Mouse (Mus musculus) right cerebral cortex, postnatal 25 days (tissue): ENCODE measurements around the gene Kcne2.

Experiments
- DNase-seq: peaks from one replicate; pipeline ENCODE4 v3.0.0; 2022

The Kcne2 gene

DNA sequence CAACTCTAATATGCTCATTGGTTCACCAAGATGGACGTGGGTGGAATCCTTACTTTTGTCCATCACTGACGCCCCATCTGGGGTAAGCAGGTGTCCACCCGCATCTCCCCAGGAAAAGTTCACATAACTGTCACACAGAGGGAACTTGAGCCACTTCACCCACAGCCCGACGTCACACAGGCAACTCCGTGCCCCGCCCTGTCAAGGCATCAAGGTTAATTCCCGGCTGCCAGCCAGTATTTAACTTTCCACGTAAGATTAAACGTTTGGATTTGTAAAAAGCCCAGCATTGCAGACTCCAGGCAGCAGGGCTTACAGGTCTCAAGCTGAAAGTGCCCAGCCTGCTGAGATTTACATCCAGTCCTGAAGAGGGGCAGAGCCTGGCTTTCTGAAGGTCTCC is at the start of gene Kcne2:
Gene Kcne2, plus strand, starts transcription at position 289 of the 400 bp plus-strand sequence.
- no peak for DNase-seq

DNA sequence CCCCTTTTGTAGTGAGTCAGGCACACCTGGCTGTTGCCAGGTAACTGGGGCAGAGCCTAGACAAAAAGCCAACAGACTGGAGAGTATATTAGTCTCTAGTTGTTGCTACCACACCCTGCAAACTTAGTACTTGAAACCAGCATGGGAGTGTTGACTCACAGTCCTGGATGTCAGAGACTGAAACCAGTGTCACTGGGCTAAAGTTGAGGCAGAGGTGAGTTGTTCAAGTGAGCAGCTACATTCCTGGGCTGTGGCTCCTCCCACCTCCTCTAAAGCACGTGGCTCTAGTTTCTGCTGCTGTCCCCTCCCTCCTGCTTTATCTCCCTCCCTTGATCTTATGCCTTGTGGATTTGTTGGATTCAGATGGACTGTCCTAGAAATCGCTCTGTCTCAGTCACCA is 46.3 kb upstream of the Kcne2 start:
- DNase-seq = no peak

GRCm38 (mm10) chr16:92246974-92247373 is 45.2 kb upstream of the Kcne2 start:
- DNase-seq = no peak

DNA sequence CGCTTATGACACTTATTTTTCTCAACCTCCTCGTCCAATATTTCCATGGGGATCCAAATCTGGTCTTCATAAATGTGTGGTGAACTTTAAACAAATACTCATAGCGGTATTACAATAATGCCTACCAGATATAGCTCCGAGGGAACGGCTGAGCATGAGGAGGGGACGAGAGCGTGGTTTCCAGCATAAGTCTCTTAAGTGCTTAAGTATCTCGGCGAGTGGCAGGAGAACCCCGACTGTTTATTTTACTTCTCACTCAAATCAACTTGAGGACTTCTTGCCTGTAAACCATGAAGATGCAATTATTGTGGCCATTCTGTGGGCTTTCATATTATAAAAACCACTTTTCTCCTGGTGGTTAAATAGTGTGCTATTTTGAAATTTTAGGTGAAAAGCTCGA is 44.5 kb upstream of the Kcne2 start:
- DNase-seq = no peak

DNA sequence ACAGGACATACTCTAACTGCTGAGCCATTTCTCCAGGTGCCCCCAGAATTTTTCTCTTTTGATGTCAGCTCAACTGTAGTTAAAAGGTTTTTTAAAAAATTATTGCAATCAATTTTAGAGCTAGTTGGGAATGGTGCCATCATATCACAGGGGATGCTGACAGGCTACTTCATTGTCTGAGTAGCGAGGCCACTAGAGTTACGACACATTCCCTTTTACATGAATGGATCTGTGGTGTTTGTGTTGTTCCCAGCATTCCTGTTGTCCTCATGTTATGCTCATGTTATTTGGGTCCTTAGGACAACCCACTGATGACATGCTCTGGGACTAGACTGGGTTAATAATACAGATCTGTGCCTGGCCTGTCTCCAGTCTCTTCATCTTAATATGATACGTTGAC is 42.5 kb upstream of the Kcne2 start:
- no peak for DNase-seq

GRCm38 (mm10) chr16:92250452-92250851 is 41.7 kb upstream of the Kcne2 start:
- DNase-seq = no peak

GRCm38 (mm10) chr16:92254316-92254715 is 37.9 kb upstream of the Kcne2 start:
- DNase-seq = no peak

DNA sequence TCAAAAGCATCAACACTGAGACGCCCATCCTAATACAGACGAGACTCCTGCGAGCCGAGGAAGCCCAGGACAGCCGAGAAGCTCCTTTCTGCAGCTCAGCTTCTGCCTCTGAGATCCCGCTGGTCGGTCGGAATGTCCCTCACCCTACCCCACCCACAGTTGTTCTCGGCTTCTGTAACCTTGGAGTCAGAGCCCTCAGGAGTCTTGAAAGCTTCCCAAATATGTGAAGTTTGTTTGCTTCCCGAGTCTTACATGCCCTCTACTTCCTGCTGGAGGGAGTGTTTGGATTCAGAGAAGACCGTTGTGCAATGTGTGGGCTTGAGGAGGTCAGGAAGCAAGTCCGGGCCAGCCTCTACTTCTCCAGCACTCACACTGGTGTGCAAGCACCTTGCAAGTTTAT is 24.3 kb upstream of the Kcne2 start:
- no peak for DNase-seq

DNA sequence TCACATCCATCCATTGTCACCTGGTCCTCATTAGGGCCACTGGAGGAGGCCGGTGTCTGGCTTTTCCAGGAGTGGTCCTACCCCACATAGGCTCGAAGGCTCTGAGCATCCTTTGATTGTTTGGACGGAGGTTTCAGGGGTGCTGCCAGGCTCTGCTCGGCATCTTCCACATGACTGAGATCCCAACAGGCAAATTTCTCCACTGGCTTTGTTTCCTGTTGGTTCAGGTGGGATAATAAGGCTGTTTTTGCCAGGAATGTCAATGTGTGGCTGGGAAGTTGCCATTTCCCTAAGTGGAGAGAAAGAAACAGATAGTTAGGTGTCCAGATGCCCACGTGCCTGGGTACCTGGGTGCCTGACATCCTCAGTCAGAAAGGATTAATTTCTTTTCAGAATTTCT is 17.7 kb upstream of the Kcne2 start:
- DNase-seq = no peak

DNA sequence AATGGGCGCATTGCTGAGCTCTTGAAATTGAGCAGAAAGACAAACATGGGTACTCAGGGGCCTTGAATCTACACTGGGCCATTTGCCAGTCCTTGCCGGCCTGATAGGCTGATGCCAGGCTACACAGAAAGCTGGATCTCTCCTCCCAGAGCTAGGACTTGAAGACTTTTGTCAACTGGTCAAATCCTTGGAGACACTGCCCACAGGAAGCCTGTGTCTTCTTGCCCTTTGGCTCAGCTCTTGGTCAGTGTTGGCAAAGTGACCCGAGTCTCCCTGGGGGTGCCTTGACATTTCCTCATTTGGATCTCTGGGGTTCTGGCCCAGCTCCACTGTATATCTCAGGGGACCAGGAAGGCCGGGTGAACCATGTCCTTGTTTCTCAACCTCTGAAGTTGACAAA is 16.7 kb upstream of the Kcne2 start:
- no peak for DNase-seq

GRCm38 (mm10) chr16:92282671-92283070 is 9.5 kb upstream of the Kcne2 start:
- no peak for DNase-seq

- no peak for DNase-seq
Observed at GRCm38 (mm10) chr16:92285068-92285467, 7.1 kb upstream of the Kcne2 start.

GRCm38 (mm10) chr16:92286609-92287008 is 5.6 kb upstream of the Kcne2 start:
- peak; percentile 78 for DNase-seq

DNA sequence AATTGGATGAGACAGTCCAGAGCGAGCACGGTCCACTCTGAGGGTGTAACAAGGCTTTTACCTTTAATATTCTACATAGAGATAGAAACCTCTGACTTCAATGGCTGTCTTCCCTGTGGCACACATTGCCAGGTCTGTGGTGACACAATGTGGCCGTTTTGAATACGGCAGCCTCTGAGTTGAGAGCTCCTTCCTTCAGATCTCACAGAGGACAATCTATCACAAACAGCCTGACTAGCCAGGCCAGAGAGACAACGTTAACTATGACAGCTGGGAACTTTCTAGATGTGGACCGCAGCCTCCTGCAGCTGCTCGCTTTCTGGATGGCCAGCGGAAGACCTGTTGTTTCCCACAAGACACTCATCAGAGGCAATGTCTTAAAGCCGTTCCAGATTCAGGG is 3.4 kb upstream of the Kcne2 start:
- DNase-seq = no peak

DNA sequence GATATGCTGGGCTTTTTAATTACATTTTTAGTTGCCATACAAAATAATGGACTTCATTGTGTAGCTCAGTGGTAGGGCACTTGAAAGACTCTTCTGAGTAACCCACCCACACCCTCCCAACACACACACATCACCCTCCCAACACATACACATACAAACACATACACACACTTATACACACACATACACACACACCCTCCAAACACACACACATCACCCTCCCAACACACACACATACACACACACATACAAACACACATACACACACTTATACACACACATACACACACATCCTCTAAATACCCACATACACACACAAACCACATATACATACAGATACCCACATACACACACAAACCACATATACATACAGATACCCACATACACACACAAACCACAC is 2.1 kb upstream of the Kcne2 start:
- no peak for DNase-seq

DNA sequence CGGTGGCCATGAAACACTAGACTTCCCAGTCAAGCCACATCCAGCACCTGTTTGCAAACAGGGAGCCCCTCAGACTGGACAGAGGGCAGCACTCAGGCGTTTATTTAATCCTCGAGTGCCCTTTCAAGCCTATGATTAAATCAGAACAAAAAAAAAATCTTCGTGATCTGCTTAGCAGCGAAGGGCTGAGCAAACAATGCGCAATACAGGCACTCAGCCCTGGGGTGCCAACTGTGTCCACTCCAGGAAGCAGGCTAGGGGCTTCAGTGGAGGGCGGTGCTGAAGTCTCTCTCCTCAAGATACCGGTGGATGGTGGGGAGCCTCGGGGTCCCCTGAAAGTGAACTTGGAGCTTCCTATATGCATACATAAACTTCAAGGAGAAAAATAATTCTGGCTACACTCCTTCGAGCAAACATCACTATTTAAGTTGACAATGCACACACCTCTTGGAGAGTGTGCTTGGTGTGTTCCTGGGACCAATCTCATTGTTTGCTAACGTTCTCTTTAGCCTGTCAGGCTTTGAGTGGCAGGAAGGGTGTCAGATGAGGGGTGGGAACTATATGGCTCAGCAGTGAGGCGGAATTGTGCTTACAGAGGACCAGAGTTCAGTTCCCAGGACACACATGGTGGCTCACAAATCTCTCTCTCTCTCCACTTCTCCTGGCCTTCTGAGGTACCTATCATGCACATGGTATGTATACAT is 2.2 kb downstream of the Kcne2 start:
- DNase-seq = no peak

DNA sequence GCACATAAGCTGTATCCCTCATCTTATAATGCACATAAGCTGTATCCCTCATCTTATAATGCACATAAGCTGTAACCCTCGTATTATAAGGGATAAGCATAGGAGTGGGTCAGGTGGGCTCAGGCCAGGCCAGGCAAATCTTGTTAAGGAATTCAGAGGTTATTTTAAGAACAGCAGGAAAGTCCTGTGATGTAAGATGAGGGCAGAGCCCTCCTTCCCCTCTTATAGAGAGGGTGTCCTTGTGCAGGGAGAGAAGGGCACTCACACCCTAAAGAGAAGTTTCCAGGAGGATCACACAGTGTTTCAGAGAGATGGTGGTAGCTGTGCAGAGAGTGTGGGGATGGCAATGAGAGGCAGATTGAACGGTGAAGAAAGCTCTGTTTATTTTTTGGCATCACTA is 3.1 kb downstream of the Kcne2 start:
- no peak for DNase-seq

- peak; percentile 94 for DNase-seq
Observed at GRCm38 (mm10) chr16:92300649-92301411, 8.6 kb downstream of the Kcne2 start, which contains the start of gene Smim11. Gene Smim11 (plus strand): TSS chr16:92301286.

DNA sequence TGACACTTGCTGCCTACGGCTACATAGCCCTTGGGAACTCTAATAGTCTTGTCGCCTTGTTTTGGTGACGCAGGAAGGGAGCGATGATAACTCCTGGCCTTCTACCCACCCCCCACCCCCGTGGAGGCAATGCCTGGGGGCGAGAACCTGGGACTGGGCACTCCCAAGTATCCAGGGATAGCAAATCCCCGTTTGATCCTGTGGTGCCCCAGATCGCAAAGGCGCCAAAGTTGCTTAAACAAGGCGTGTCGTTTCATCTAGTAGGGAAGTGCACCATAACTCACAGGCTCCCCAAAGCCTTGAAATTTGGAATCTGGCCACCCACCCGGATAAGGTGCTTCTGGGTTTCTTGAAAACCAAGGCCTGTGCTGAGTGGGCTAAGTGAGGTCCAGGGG is 9.2 kb downstream of the Kcne2 start:
- no peak for DNase-seq

DNA sequence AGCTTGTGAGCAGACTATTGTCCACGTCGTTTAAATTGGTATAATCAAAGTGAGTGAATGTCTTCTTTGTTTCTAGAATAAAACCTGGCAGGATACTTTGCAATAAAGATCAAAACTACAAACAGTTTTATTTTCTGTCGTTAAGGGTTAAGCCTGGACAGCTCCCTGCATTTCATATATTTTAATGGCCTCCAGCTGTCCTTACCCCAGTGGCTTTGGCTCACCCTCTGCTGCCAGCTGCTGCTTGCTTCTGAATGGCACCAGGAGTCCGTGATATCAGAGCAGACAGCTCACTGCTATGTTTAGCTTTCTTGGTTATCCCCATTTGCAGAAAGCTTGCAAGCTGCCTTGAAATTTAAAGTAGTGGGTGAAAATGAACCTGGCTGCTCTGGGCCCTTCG is 9.8 kb downstream of the Kcne2 start:
- DNase-seq = no peak

DNA sequence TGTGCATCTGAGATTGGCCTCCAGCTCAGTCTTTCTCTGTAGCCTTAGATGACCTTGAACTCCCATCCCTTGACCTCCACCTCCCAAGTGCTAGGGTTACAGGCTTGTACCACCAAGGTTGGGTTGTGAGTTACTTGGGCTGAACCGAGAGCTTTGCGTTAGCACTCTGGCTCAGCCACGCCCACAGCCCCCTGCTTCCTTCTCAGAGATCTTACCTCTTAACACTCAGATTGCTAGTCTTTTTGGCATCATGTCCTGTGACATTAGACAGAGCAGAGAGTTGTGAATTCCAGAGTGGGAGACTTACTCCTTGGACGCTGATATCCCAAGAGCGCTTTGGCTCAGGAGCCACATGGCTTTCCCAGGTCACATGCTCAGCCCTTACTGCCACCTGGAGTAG is 10.3 kb downstream of the Kcne2 start:
- no peak for DNase-seq

- DNase-seq = no peak
Observed at GRCm38 (mm10) chr16:92305519-92305918, 13.3 kb downstream of the Kcne2 start.

- no peak for DNase-seq
Observed at GRCm38 (mm10) chr16:92307947-92308346, 15.8 kb downstream of the Kcne2 start.

DNA sequence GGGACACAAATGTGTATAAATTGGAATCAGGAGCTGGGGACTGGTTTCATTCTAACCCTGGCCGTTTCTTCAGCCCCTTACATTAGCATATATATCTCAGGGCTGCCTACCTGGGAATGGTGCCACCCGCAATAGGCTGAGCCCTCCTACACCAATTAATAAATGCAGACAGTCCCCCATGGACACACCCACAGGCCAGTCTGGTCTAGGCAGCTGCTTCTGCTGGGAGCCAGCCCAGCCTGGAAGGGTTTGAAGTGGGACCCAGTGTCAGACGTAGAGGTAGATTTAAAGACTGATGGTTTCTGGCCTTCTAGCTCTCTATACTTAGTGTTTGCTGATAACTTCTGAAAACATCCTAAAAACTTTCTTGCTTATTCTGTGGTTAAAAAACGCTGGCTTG is 16.9 kb downstream of the Kcne2 start:
- no peak for DNase-seq
